Mouse (Mus musculus): ENCODE data around the gene Oat.

The Oat gene

DNA sequence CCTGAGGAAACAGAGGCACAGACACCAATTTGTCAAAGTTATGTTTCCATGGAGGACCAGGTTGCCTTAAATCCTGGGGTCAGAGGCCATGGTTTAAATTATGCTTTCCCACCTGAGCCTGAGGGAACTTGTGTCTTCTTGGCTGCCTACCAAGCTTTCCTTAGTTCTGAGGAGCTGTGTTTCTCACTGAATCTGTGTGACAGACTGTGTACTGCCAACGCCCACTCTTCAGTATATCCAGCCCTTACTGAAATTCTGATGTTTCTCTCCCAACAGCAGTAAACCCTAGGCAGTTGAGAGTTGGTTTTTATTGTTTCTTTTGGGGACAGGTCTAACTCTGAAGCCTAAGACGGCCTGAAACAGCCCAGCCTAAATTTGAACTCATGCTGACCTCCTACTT is 17.6 kb upstream of the Oat start:
- no peak for DNase-seq (ENCODE audit: low spot score)

- peak; percentile 79 for DNase-seq (ENCODE audit: low spot score)
These were observed 13.4 kb upstream of the Oat start for GRCm38 (mm10) chr7:132589610-132590009.

- no peak for DNase-seq (ENCODE audit: low spot score)
These were observed 11.0 kb upstream of the Oat start for GRCm38 (mm10) chr7:132587167-132587566.

- no peak for DNase-seq (ENCODE audit: low spot score)
These were observed 9.7 kb upstream of the Oat start for GRCm38 (mm10) chr7:132585695-132586491.

- no peak for DNase-seq (ENCODE audit: low spot score)
These were observed 5.2 kb upstream of the Oat start for GRCm38 (mm10) chr7:132581441-132581840.

DNA sequence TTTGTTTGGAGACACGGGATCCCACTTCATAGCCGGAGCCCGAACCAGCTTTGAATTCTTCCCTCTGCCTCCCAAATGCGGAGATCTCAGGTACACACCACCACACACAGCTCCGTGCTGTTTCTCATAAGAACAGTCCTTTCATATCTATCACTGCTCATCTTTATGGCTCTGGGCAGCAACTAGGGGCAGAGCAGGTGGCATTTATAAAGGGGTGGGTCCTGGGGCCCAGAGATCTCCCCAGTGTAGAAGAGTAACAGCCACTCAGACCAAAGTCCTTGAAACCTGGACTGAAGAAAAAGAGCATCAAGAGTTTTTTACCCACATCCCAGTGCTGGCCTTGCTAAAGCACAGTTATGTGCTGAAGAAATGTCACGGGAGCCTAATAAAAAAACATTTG is 4.3 kb upstream of the Oat start:
- DNase-seq (ENCODE audit: low spot score), result no peak

DNA sequence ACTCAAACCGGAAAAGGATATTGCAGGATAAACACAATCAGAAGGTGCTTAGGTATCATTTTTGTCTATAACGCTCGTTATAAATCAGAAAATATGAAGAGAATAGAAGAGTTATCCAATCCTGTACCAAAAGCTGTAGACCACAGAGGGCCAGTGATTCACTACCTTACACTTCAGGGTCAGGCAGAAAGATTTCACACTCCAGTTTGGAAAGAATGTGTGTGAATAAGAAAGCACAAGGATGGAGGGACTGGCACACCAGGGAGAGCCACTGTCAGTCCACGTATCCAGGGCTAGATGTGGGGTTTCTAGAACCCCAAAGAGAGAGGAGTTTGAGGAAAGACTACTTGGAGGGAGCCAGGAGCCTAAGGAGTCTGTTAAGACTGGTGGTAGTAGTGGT is 693 bp upstream of the Oat start:
- DNase-seq (ENCODE audit: low spot score), result no peak

DNA sequence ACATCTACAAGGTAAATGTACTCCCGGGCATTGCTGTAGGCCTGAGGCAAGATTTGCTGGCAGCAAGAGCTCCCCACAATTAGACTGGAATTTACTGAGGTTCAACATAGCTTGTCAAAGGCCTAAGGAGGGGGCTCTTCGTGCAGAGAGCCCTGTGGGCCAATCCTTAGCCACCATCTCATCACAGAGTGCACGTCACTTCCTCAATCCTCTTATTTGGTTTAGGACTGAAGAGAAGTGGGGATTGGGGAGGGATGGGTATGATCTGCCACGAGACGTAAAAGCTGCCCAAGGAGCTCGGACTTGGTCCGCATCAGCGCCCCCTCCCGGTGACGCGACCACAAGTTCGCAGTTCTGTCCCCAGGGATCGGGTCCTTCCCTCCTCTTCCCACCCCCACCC is 575 bp downstream of the Oat start:
- peak; percentile 86 for DNase-seq (ENCODE audit: low spot score)

DNA sequence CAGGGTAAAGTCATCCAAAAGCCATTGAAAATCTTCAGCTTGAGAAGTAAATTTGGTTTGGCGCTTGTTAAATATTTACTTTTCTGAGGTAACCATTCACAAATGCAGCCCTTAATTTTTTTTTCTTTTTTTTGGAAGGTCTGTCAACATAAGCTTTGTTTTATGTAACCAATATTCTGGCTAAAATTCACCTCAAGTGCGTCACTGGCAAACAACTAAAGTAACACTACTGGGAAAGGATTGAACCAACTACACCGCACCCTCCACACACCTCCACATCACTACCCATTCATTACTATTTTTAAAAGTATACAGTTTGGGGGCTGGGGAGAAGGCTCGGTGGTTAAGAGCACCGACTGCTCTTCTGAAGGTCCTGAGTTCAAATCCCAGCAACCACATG is 1.6 kb downstream of the Oat start:
- no peak for DNase-seq (ENCODE audit: low spot score)

GRCm38 (mm10) chr7:132573205-132573604 is 3.0 kb downstream of the Oat start:
- no peak for DNase-seq (ENCODE audit: low spot score)

GRCm38 (mm10) chr7:132572738-132573137 is 3.5 kb downstream of the Oat start:
- no peak for DNase-seq (ENCODE audit: low spot score)

- DNase-seq (ENCODE audit: low spot score), result no peak
These were observed 4.7 kb downstream of the Oat start for GRCm38 (mm10) chr7:132571481-132571880.

GRCm38 (mm10) chr7:132570071-132570470 is 6.1 kb downstream of the Oat start:
- DNase-seq (ENCODE audit: low spot score), result no peak

GRCm38 (mm10) chr7:132568817-132569216 is 7.4 kb downstream of the Oat start:
- no peak for DNase-seq (ENCODE audit: low spot score)

DNA sequence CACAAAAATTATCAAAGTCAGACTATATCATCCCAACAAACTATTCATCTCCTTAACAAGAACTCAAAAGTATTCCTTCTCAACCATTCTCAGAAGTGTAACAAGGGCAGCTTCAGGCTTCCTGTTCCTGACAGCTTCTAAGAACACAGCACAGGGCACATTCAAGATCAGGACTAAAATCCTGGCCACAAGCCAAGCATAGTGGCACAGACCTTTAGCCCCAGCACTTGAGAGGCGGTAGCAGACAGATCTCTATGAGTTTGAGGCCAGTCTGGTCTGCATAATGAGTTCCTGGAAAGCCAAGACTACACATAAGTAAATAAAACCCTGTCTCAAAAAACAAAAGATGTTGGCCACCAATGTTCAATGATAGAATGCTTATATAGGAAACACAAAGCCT is 10.4 kb downstream of the Oat start:
- DNase-seq (ENCODE audit: low spot score), result peak; percentile 47

DNA sequence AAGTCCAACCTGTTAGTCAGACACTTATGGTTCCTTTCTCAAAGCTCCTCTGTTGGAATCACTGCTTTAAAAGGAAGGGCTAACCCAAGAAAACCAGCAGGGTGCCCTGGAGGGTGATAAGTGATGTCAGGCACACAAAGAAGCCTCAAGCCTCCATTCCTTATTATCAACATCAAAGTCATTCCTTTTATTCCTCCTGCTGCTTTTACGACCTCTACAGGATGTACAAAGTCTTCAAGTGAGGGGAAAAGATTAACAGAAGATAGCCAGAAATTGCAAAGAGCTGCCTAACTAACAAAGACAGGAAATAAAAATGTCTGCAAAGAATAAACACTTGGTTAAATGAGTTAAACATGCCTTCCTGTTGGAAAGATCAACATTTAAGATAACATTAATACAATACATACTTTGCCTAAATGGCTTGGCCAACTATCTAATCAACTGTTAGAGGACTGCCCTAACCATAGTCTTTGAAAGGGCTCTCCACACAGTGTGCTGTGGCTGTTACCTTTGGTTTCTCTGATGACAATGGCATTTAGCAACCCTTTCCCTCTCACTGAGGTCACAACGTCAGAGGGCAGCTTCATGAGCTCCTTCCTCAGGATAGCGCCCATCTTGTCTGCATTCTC is 16.9 kb downstream of the Oat start:
- DNase-seq (ENCODE audit: low spot score), result no peak

GRCm38 (mm10) chr7:132558141-132558736 is 18.0 kb downstream of the Oat start:
- no peak for DNase-seq (ENCODE audit: low spot score)

- DNase-seq (ENCODE audit: low spot score), result no peak
These were observed 19.6 kb downstream of the Oat start for GRCm38 (mm10) chr7:132556575-132556974.

- DNase-seq (ENCODE audit: low spot score), result peak; percentile 58
These were observed 20.3 kb downstream of the Oat start for GRCm38 (mm10) chr7:132555911-132556310.

DNA sequence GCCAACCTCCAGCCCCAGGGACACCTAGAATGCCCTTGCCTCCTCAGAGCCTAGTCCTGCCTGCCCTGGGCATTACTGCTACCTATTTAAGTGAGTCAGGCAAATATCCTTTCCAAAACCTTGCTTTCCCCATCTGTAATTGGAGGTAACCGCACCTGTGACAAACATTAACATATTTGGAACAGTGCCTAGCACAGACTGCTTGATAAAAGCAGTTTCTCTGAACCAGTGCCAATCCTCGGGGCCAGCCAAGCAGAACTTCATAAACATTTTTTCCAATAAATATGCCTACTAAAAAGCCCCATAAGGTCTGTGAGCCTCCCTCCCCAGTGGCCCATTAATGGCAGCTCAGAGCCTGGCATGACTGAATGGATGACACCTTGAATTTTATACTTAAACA is 22.1 kb downstream of the Oat start:
- no peak for DNase-seq (ENCODE audit: low spot score)

DNA sequence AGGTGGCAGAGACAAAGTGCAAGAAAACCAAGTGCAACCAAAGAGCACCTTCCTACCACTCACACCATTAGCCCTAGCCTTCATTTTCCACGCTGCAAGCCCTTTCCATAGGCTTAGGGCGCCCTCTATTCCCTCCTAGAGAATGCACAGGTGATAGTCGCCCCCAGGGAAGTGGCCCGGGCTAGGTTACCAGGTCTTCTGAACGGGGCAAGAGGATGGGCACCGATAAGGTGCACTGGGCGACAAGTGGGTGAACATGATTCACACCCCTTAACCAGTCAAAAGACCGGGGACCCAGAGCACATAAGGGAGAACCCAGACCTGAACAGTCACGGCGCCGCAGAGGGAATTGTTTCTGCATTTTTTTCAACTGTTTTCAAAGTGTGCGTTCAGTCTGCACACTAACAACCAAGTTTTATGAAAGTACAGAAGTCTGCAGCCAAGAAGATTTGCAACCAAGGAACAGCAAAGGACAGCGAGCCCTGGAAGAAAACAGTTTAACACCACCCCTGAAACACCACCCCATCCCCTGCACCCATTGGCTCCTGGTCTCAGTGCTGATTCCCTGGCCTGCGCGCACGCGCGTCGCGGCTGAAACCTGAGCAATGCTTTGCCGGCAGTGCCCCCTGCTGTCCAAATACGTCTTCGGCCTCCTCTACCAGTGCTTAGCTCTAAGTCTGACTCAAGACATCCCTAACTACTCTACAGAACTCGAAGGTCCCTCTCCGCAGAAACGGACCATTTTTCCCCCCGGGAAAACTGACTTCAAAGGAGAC is 24.7 kb downstream of the Oat start:
- peak; percentile 91 for DNase-seq (ENCODE audit: low spot score)

DNA sequence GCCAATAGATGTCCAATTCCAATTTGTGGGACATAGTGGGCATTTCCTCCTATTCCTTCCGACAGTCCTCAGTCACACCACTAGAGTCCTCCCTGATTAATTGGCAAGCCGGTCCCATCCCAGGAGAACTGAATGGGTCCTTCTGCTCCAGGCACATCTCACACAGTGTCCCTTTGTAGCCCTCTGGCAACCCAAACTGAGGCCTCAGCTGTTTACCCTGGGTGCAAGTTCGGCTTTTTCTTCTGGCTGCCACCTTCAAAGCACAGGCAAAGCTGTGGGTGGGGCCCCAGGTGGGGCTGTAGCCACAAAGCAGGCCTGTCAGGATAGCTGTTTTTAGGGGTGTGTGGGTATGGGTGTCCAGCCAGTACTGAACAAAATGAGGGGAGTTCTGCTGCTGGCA is 29.1 kb downstream of the Oat start:
- DNase-seq (ENCODE audit: low spot score), result no peak

DNA sequence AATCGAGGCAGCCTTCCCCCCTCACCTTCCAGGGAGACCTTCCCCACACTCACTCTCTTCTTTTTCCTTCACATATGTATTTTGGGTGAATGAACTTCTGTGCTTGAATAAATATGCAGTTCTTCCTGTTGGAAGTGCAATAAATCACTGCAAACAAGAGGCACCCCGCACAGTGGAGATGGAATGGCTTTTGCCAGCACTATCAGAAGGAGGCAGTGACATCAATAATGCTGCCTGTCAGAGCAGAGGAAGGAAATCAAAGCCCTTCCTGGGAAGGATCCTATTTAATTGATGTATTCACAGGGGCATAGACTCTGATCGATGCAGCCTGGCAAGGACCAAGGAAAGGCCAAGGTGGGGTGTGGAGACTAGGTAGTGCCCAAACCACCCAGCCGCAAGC is 33.8 kb downstream of the Oat start:
- DNase-seq (ENCODE audit: low spot score), result no peak
